Mouse (Mus musculus): ENCODE data around the gene Paqr4.

Gene Paqr4

DNA sequence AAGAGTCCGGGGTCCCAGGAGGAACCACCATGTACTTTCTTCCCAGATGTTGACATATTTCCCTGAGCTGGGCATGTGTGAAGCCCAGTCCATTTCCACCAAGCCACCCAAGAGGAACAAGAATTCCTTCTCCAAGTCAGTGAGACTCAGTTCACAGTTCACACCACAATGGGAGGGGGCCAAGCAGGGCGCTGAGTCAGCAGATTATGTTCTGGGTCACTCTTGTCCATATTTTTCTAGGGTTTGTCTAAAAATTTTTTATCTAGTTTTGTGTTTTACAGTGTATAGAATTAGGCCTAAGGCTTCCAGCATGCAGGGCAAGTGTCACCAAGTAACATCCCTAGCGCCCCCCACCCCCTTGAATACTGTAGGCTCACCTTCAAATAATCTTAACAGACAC, 20.5 kb upstream of the Paqr4 start:
- TF ChIP-seq GATA4 (IDR thresholded peaks at IDR 0.05; ENCODE audit: insufficient replicate concordance, low read length) = no peak

DNA sequence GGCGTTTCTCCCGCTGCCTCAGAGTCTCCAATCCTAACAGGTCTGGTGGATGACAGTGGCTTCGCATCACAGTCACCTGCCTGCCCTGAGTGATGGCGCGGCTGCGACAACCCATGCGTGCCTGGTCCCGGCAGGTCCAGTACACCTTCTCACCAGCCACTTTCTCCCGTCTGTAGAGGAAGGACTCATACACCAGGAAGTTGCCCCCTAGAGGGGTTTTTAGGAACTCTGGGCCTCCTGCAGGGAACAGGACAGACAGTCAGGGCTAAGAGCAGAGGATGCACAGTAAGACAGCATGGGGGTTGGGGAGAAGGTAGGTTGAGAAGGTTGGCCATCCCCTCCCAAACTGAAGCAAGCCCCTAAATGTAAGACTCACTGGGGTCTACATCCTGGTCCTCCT, 19.6 kb upstream of the Paqr4 start:
- TF ChIP-seq GATA4 (IDR thresholded peaks at IDR 0.05; ENCODE audit: insufficient replicate concordance, low read length) = no peak

DNA sequence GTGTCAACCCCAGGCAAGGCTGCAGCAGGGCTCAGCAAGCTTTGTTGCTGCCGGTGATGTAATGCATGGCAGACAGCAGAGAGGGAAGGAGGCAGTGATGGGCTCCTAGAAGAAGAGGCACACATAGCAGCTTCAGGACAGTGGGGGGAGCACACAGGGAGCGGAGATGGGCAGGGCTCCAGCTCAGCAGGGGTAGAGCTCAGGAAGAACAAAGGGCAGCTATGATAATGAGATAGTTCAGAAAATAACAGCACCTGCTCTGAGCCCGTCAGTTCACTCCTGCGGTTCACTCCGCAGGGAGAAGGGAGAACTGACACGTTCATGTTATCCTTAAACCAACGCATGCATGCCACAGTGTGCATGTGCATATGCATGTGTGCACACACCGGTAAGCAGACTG, 18.1 kb upstream of the Paqr4 start:
- TF ChIP-seq GATA4 (IDR thresholded peaks at IDR 0.05; ENCODE audit: insufficient replicate concordance, low read length) = no peak

DNA sequence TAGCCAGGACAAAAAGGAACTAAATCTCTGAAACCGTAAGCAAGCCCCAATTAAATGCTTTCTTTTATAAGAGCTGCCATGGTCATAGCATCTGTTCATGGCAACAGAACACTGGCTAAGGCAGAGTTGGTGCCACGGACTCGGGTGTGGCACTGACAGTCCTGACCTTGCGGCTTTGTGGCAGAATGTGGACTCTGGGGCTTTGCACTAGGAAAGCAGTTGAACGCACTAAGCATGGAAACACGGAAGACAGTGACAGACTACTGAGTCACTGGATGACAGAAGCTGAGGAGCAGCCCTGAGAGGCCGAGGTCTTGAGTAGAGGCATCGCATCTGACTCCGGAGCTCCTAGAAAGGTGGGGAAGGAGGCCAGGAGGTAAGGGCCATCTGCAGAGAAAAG, 16.9 kb upstream of the Paqr4 start:
- no peak for TF ChIP-seq GATA4 (IDR thresholded peaks at IDR 0.05; ENCODE audit: insufficient replicate concordance, low read length)

DNA sequence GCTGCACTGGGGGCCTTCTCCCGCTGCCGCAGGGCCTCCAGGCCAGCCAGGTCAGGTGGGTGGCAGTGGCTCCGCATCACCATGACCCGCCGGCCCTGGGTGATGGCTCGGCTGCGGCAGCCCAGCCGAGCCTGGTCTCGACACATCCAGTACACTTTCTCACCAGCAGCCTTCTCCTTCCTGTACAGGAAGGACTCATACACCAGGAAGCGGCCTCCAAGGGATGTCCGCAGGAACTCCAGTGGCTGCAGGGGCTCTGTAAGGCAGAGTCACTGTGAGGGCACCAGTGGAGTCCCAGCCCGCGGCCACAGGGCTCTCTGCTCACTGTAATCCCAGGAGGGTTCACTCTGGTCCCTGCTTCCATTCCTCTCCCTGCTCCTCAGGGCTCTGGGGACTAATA, 15.0 kb upstream of the Paqr4 start:
- no peak for TF ChIP-seq GATA4 (IDR thresholded peaks at IDR 0.05; ENCODE audit: insufficient replicate concordance, low read length)

- TF ChIP-seq GATA4 (IDR thresholded peaks at IDR 0.05; ENCODE audit: insufficient replicate concordance, low read length) = no peak
These were observed 8.9 kb upstream of the Paqr4 start for GRCm38 (mm10) chr17:23749400-23750191.

DNA sequence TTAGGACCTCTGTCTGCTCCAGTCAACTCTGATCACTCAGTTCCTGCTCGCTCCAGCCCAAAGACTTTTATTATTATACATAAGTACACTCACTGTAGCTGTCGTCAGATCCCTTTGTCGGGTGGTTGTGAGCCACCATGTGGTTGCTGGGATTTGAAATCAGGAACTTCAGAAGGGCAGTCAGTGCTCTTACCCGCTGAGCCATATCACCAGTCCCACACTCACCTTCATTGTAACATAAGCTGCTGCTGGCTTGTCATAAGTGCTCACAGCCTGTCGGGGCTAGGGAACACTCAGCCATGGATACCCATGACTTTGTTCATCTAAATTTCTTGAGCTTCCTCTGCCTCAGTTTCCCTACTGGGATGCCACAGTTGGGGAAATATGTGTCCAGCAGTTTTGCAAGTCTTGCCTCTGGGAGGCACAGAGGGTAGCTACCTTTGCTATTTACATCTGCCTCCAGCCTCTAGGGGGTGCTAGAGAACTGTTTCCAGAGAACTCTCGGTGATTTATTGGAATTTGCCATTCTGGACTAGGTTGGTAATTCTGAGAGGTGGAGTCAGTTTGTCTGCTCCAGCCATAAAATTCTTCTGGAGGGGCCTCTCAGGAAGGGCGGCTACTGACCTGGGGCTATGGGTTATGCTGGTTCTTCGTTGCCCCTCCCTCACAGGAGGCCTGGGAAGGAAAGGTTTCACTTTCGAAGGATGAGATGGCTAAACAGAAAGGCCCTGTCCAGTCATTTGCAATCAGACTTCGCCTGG, 8.1 kb upstream of the Paqr4 start:
- no peak for TF ChIP-seq GATA4 (IDR thresholded peaks at IDR 0.05; ENCODE audit: insufficient replicate concordance, low read length)

- no peak for TF ChIP-seq GATA4 (IDR thresholded peaks at IDR 0.05; ENCODE audit: insufficient replicate concordance, low read length)
These were observed 7.4 kb upstream of the Paqr4 start for GRCm38 (mm10) chr17:23748026-23748425.

DNA sequence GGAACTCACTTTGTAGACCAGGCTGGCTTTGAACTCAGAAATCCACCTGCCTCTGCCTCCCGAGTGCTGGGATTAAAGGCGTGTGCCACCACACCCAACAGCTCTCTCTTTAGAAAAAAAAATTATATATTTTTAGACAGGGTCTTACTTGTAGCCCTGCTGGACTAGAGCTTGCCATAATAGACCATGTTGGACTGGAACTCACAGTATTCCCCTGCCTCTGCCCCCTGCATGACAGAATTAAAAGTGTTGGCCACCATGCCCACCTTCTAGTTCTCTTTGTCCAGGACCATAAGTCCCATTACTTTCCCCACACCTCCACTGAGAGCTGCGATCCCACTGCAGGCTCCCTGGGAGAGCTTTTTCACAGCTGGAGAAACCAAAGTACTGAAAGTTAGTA, 6.8 kb upstream of the Paqr4 start:
- TF ChIP-seq GATA4 (IDR thresholded peaks at IDR 0.05; ENCODE audit: insufficient replicate concordance, low read length) = no peak

- no peak for TF ChIP-seq GATA4 (IDR thresholded peaks at IDR 0.05; ENCODE audit: insufficient replicate concordance, low read length)
These were observed 6.1 kb upstream of the Paqr4 start for GRCm38 (mm10) chr17:23746767-23747166.

GRCm38 (mm10) chr17:23746311-23746710, 5.6 kb upstream of the Paqr4 start:
- no peak for TF ChIP-seq GATA4 (IDR thresholded peaks at IDR 0.05; ENCODE audit: insufficient replicate concordance, low read length)

DNA sequence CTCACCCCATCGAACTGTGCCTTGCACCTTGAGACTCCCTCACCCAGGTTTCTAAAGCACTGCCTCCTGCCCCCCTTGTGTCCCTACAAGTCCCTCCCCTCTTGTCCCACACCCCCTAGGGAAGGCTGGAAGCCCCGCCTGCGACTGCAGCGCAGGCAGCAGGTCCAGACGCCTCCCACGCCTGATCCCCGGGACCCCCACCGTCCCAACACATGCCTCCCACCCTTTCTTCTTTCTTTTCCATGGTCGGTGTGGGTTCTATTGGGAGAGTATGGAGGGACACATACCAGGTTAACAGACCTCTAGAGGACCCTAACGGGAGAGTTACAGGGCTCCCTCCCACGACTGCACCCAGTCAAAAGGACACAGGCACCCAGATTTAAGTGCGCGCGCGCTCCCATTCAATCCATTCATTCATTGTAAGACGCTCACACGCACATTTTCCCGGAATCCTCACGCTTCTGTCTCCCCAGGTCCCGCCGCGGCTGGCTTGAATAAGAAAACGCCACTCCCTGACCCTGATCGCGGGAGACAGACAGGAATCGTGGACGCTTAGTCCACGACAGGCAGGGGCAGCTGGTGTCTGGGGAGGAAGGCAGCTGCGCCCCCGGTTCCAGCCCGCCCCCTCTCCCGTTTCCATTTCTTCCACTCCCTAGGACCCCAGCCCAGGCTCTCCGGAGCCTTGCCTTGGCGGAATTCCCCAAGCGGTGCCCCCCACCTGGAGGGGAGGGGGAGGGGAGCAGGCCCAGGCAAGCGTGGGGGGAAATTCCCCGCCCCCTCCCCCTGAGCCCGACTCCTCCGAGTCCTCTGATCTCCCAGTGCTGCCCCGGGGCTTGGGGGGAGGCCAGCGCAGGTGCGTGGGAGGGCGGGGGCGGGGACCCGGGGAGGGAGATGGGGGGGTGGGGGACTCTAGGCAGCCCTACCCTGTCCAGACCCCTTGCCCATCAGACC, 4.9 kb upstream of the Paqr4 start, which contains the start of gene Kremen2:
Kremen2 (minus strand) TSS at position 533 of the 951 bp plus-strand sequence.
- TF ChIP-seq GATA4 (IDR thresholded peaks at IDR 0.05; ENCODE audit: insufficient replicate concordance, low read length) = no peak

DNA sequence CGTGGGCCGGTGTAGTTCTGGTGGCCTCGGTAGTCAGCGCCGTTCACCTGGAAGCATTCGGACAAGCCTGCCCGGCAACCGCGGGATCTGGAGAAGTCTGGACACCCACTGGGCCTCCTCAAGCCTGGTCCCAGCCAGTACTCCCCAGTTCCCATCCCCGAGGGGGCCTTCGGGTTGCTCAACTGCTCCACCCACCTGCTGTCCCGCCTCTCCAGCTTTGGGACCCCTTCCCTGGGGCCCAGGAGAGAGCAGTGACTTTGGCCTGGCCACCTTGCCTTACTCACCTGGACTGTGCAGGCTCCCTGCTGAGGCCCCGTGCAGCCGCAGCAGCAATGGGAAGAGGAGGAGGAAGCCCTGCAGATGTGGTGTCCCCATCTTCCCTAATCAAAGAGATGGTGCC, 4.0 kb upstream of the Paqr4 start:
- TF ChIP-seq GATA4 (IDR thresholded peaks at IDR 0.05; ENCODE audit: insufficient replicate concordance, low read length) = no peak

DNA sequence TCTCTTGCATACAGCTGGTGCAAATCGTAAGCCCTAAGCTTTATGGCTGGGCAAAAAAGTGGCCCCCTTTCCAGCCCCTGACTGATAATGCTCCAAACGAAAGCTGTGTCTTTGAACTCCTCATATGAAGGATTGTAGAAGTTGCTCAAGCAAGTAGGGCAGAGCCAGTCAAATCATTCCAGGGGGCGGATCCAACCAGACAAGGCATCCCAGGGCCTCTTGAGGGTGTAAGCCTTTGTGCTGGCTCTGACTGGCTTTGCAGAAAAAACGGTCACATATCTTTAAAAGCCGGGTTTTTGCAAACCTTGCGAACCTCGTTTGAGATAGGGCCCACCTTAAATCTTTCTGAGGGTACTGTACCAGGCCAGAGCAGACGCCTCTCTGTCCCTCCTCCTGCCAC, 3.4 kb upstream of the Paqr4 start:
- no peak for TF ChIP-seq GATA4 (IDR thresholded peaks at IDR 0.05; ENCODE audit: insufficient replicate concordance, low read length)

DNA sequence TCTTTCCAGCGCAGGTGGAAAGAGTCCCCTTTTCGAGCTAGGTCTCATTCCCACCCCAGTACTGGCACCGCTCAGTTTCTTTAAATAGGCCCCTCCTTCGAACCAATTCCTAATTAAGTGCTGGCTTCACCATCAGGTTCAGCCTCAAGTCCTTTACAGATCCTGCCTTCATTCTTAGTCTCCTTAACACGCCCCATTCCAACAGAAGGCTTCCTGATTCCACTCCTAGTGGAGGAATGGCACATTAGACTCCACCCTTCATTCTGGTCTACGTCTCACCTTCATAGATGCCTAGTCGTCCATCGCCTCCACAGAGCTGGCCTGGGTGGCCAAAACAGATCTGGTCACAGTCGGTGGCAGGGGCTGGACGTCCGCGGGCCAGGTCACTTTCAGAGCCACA, 2.3 kb upstream of the Paqr4 start:
- TF ChIP-seq GATA4 (IDR thresholded peaks at IDR 0.05; ENCODE audit: insufficient replicate concordance, low read length) = no peak
